Mouse (Mus musculus) embryo, embryonic 10.5 days (tissue): Measurements from ENCODE around the gene Catsper2.

Experiments used
- DNase-seq: peaks from one replicate; pipeline ENCODE4 v3.0.0-alpha.2; 2015; ENCODE audit warnings: low spot score

Gene Catsper2

GRCm38 (mm10) chr2:121354378-121354777 is 59.2 kb downstream of the Catsper2 start:
- DNase-seq: no peak

GRCm38 (mm10) chr2:121353156-121353555 is 60.4 kb downstream of the Catsper2 start:
- DNase-seq: no peak
